Mouse (Mus musculus) 3134 (cell line): ENCODE measurements around the gene Gm13089.
"Not testable (repeated sequence)": the region's sequence is repeated elsewhere in the genome, so short reads cannot be mapped to it uniquely, and the experiment has no call there.

ENCODE experiments used
- DNase-seq: peaks from one replicate; pipeline ENCODE4 v3.0.0-alpha.2; 2011; ENCODE audit warnings: low spot score; ENCODE audit not compliant: insufficient read length; ENCODE audit errors: extremely low read depth

Gene Gm13089

GRCm38 (mm10) chr4:143702611-143703010 is at the start of gene Gm13089:
Gm13089 (minus strand) TSS chr4:143702711.
- no peak for DNase-seq

- no peak for DNase-seq
Measured at GRCm38 (mm10) chr4:143719155-143719554, 16.6 kb upstream of the Gm13089 start, which contains the start of gene Gm13078. Gm13078 (plus strand) TSS chr4:143719455.

- DNase-seq, result not testable (repeated sequence)
Measured at GRCm38 (mm10) chr4:143657146-143657545, 45.4 kb downstream of the Gm13089 start, which contains the start of gene Gm13088. Gm13088 (minus strand) TSS chr4:143657246.
